Mouse (Mus musculus): ENCODE data around the gene Leo1.
"Not testable (repeated sequence)": the region's sequence is repeated elsewhere in the genome, so short reads cannot be mapped to it uniquely, and the experiment has no call there.

Leo1 gene

GRCm38 (mm10) chr9:75425796-75426391, 15.4 kb upstream of the Leo1 start:
- no peak for DNase-seq (ENCODE audit: low read depth, low spot score)

- no peak for DNase-seq (ENCODE audit: low read depth, low spot score)
Measured at GRCm38 (mm10) chr9:75427366-75428273, 13.7 kb upstream of the Leo1 start.

DNA sequence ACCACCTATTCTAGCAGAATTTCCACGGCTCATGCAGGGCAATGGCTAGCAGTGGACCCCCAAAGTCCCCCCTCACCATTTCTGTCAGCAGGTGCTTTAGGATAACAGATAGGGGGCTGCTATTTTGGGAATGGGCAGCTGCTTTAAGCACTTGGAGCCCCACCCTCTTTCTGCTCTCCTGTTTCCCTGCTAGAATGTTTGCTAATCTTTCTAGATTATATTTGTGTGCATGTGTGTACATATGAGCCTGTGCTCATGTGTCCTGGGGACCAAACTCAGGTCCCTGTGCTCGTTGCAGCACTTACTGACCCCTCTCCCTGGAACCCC, 13.1 kb upstream of the Leo1 start:
- no peak for DNase-seq (ENCODE audit: low read depth, low spot score)

- no peak for DNase-seq (ENCODE audit: low read depth, low spot score)
Measured at GRCm38 (mm10) chr9:75429040-75429439, 12.3 kb upstream of the Leo1 start.

DNA sequence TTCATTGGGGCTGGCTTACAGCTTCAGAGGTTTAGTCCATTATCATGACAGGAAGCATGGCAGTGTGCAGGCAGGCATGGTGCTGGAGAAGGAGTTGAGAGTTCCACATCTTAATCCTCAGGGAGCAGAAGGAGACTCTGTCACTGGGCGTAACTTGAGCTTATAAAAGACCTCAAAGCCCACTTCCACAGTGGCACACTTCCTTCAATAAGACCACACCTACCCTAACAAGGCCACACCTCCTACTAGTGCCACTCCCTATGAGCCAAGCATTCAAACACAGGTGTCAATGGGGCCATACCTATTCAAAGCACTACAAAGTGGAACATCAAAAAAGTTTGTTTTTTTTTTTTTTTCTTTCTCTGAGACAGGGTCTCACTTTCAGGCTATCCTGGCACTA, 11.7 kb upstream of the Leo1 start:
- DNase-seq (ENCODE audit: low read depth, low spot score), result no peak

DNA sequence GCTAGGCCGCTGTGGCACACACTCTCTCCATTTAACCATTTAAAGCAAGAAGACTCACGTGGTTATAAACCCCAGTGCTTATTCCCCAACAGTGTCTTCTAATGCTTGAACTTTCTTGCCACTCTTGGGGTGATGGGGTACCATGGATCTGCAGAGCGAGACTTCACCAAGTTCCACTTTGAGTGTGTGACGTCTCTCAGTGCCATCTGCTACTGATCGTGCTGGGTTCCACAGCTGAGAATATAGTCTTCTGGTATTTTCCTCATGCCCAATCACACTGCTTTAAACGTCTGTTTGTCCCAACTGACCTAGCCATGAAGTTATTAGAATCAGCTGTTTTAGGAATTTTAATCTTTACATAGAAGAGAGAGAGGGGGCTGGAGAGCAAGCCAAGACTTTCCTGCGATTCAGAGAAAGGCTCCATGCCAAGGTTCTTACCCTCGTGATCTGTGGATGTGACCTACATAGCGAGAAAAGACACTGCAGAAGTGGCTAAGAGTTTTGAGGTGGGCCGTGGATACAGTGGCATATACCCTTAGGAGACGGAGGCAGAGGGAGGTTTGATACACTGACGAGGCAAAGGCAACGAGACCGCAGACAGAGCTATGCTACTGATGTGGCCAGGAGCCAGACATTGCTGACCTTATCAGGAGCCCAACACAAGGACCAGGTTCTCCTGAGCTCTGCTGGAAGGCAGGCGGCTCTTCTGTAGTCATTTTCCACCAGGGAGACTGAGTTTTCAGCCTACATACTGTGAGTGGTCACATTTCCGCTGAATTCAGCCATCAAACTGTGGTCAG, 10.3 kb upstream of the Leo1 start:
- no peak for DNase-seq (ENCODE audit: low read depth, low spot score)

DNA sequence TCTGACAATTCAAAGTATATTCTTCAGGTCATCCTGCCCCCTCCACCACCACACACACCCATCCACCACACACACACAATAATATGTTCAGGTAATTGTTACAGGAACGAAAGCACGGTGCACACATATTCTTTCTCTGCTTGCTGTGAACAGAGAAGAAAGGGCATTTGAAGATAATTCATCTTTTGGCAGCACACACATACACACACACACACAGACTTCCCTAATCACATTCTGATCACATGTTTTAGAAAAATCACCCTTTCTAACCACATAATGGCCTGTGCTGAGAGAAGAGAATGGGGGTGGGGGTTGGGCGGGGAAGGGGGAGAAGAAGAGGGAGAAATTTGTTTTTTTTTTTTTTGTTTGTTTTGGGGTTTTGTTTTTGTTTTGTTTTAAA, 8.6 kb upstream of the Leo1 start:
- DNase-seq (ENCODE audit: low read depth, low spot score), result no peak

DNA sequence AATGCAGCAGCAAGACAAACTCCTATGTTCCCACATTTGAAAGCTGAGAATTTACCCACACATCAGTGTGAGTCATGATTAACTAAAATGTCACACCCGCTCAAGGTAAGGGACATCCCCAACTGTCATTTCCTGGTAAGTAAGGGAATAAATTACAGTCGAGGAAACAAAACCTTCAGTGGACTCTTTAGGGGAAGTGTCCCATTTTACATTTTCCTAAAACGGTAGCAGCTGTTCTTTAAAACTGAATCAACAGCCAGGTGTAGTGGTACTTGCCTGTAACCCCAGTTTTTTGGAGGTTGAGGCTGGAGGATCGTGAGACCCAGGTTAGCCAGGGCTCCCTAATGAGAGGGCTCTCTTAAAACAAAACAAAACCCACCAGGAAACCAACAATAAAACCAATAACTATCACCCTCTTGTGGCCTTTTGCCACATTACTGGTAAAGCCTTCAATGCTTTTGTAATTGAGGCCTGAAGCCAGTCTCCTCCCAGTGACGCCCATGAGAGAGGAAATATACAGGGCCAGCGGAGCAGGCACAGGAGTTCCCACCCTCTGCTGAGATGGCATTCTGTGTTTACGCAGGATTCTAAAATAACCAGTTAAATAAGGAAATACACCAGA, 7.0 kb upstream of the Leo1 start:
- no peak for DNase-seq (ENCODE audit: low read depth, low spot score)

DNA sequence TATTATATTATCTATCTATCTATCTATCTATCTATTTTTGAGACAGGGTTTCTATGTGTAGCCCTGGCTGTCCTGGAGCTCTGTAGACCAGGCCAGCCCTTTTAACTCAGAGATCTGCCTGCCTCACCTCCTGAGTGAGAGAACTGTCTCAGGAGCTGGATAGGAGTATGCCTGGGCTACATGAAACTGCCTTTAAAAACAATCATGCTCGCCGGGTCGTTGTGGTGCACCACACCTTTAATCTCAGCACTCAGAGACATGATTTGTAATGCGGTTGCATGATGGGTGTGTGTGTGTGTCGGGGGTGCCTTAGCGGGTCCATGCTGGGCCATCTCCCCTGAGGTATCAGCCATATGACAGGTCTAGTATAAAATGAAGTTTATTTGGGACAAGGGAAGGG, 6.5 kb upstream of the Leo1 start:
- DNase-seq (ENCODE audit: low read depth, low spot score), result no peak

DNA sequence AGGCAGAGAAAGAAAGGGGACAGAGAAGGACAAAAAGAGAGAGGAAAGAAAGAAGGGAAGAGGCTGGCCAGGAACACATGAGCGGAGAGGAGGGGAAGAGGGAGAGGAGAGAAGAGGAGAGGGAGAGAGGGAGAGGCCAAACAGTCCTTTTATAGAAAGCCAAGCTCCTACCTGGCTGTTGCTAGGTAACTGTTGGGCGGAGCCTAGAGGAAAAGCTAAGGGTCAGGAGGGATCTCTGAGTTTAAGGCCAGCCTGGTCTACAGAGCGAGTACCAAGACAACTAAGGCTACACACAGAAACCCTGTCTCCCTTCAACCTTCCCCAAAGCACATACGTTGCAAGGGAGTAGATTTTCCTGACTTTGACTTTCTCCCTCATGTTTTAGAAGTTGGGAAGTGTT, 6.0 kb upstream of the Leo1 start:
- DNase-seq (ENCODE audit: low read depth, low spot score), result no peak

- no peak for DNase-seq (ENCODE audit: low read depth, low spot score)
Measured at GRCm38 (mm10) chr9:75435918-75436317, 5.4 kb upstream of the Leo1 start.

DNA sequence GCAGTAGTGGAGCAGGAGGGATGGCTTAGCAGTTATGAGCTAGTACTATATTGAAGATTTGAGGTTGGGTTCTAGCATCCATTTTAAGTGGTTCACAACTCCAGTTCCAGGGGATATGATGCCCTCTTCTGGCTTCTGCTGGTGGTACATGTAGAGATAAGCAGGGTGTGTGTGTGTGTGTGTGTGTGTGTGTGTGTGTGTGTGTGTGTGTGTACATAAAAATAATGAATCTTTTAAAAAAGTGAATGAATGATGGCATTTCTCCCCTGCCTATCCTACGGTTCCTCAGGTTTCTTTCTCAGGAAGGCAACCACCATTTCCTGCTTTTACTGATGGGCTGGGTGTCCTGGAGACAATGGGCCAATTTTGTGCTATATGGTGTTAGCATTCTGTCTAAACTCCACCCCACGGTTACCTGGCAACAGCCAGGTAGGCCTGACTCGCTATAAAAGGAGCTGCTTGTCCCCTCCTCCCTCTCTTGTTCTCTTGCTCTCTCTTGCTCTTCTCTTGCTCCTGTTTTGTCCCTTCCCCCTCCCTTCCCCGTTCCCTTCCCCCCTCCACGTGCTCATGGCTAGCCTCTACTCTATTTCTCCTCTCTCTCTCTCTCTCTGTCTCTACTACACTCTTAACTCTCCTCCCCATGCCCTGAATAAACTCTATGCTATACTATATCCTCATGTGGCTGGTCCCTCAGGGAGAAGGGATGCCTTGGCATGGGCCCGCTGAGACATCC, 3.5 kb upstream of the Leo1 start:
- peak; percentile 24 for DNase-seq (ENCODE audit: low read depth, low spot score)

- peak; percentile 40 for DNase-seq (ENCODE audit: low read depth, low spot score)
Measured at GRCm38 (mm10) chr9:75441691-75442131, 387 bp downstream of the Leo1 start.

GRCm38 (mm10) chr9:75444981-75445380, 3.7 kb downstream of the Leo1 start:
- no peak for DNase-seq (ENCODE audit: low read depth, low spot score)

- not testable (repeated sequence) for DNase-seq (ENCODE audit: low read depth, low spot score)
Measured at GRCm38 (mm10) chr9:75446574-75446973, 5.2 kb downstream of the Leo1 start.

DNA sequence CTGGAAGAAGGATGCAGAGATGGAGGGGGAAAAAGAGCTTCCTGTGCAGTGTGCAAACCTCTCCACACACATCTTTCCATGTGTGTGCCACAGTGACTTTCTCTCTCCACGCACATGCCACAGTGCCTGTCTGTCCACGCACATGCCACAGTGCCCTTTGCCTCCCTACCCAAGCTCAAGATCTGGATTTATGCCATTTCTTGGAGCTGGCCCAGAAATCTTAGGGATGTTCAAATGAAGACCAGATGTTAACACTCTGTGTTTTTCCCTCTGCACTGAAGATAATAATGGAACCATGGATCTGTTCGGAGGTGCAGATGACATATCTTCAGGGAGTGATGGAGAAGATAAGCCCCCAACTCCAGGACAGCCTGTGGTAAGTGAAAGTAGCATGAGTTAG, 6.7 kb downstream of the Leo1 start:
- DNase-seq (ENCODE audit: low read depth, low spot score), result no peak

DNA sequence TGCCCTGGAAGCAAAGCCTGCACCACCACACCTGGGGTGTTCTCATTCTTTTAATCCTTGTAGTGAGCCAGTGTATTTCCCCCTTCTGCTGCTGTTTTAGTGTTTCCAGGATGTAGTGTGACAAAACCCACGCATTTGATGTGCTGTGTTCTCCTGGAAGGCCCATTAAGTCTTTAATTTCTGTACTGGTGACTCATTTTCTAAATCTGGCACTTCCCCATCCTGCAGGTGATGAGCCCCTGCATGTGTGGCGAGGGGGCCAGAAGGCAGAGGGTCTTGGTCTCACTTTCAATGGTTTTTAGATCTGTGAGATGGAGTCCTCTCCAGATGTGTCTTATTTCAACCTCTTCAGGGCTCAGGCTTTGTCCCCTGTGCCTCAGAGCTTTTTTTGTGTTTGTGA, 12.7 kb downstream of the Leo1 start:
- DNase-seq (ENCODE audit: low read depth, low spot score), result no peak

DNA sequence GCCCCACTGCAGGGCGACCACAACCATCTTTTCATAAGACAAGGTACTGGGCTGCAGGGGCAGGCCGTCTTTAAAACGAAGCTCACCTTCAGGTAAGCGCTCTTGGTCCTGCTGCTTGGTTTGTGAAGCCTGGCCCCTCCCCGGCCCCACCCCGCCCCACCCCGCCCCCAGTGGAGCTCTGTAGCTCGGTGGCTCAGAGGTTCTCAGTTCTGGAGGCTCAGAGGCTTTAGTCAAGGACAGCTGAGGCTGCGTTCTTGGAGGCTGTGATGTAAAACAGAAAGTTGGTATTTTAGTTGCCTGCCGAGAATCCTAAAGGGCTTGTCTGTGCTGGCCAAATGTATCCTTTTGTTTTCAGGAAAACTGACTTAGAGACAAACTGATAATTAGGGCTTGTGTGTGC, 14.4 kb downstream of the Leo1 start:
- no peak for DNase-seq (ENCODE audit: low read depth, low spot score)

GRCm38 (mm10) chr9:75463050-75463660, 21.8 kb downstream of the Leo1 start:
- DNase-seq (ENCODE audit: low read depth, low spot score), result no peak

GRCm38 (mm10) chr9:75465856-75466255, 24.5 kb downstream of the Leo1 start:
- DNase-seq (ENCODE audit: low read depth, low spot score), result no peak

DNA sequence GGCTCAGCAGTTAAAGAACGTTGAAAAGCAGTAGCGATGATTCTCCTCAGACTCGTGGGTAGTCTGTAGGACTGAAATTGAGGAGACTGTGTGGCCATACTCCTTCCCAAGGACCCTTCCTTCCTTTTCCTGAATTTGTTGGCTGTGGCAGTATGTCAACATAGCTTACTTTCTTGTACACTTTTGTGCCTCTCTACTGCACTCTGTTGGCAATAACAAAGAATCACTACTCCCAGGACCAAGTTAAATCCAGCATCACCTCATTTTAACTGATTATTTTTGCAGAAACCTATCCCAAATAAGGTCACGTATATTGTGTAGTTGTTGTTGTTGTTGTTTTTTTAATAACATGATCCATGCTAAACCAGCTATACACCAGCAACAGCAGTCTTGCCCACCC, 25.3 kb downstream of the Leo1 start:
- DNase-seq (ENCODE audit: low read depth, low spot score), result no peak

Data from c-Kit-negative CD71-positive TER-119-positive erythroid progenitor cells, embryonic 14.5 days (primary cell).